Mouse (Mus musculus): ENCODE data around the gene Atp9a.

Atp9a gene

DNA sequence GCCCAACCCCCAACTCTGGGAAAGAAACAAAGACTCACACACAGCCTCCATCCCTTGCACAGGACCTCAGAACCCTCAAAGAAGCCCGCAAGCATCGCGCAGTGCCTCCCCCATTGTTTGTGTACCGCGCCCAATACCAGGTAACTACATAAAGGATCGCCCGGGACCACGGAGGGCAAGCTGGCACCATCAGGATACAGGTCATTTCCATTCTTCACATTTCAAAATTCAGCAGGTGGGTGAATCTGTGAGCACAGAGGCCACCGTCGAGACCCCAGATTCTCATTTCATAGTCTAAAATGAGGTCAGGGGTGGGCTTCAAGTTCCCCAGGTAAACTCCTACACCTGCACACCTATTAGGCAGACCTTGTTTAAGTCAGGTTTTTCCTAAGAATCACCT lies 1.7 kb downstream of the Atp9a start:
- in situ Hi-C loops (cut with MboI, MseI), result loop anchor here (5.0 kb wide), 2 partner anchors 78 to 273 kb away; no protein-coding TSS in a partner anchor

DNA sequence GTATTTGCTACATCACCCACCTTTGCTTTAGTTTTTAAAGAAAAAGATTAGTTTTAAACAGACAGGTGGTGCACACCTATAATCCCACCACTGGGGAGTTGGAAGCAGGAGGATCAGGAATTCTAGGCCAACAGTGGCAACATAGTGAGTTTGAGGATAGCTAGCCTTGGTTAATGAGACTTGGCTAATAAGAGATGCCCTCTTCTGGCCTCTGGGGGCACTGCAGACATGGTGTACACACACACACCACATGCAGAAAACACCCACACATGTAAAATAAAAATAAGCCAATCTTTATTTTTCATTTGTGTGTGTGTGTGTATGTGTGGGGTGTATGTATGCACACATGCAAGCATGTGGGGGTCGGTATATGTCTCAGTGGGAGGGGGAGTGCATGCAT lies 3.4 kb downstream of the Atp9a start:
- in situ Hi-C loops (cut with MboI, MseI), result no loop called here

DNA sequence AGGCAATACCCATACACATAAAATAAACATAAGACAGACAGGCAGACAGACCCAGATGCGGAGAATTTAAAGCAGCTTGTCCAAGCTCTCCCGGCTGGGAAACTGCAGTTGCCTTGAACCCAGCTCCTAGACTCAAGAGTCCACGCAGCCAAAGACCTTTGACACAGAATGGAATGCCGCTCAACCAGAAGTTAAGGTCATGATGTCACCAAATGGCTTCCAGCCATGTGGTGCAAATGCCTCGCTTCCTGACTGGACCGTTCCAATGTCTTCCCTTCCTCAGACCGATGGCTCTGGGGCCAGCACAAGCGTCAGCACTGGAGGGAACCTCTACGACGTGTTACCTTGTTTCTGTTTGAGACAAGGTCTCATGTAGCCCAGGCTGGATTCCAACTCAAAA lies 4.3 kb downstream of the Atp9a start:
- in situ Hi-C loops (cut with MboI, MseI), result no loop called here

DNA sequence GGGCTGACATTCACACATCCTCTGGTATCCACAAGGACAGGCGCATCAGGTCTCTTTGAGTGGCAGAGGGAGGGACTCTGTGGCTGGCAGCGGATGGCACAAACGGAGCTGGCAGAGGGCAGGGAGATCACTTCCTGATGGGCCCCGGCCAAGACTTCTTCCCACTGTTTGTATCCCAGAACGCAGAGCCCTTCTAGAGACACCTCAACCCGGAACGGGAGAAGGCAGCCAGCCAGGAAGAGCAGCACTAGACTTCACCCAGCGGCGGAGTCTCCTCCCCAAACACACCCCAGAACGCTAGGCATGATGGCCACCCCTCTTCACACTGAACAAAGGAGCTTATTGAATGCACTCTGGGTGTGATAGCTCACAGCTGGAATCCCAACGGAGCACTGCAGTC lies 8.2 kb downstream of the Atp9a start:
- in situ Hi-C loops (cut with MboI, MseI), result no loop called here

DNA sequence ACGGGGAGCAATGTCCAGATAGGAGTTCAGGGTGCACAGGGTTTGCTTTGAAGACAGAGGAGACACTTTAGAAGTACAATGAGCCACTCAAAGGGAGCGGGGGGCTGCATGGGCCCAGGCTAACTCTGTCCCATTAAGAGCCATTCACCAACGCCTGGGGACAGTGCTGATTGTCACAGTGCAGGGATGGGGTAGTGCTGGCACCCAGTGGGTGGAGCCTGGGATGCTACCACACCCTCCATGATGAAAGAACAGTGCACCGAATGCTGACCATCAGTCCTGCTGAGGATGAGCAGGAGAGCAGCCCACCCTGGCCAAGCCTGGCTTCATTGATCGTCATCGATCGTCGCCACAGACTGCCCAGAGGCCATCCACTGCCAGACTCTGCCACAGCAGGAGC lies 11.0 kb downstream of the Atp9a start:
- in situ Hi-C loops (cut with MboI, MseI), result no loop called here

DNA sequence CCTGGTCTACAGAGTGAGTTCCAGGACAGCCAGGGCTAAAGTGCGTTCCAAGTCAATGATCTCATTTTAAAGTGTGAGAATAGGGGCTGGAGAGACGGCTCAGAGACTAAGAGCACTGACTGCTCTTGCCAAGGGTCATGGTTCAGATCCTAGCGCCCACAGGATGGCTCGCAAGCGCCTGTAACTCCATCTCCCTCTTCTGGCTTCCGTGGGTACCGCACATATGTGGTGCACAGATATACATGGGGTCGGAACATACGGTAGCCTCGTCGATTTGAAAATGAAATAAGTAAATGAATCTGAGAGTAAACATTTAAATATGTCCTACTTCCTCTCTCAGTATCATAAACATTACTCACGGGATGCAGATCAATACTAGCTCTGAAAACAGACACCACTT lies 12.5 kb downstream of the Atp9a start:
- in situ Hi-C loops (cut with MboI, MseI), result no loop called here

DNA sequence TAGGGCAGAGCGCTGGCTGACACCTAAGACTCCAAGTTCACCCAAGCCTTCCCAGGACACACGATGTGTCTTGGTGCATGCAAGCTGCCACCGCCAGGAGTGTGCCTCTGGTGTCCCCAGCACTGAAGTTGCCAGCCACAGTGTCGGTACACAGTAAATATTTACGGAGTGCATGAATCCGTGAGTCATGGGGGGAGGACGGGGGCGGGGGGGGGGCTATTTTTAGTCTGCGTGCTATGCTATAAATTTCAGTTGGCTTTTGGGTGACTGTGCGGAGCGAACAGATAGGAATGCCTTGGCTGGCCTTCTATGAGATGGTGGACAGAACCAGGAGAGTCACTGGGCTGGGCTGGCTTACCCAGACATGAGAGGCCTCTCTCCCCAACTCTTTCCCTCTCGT lies 14.2 kb downstream of the Atp9a start:
- in situ Hi-C loops (cut with MboI, MseI), result no loop called here

DNA sequence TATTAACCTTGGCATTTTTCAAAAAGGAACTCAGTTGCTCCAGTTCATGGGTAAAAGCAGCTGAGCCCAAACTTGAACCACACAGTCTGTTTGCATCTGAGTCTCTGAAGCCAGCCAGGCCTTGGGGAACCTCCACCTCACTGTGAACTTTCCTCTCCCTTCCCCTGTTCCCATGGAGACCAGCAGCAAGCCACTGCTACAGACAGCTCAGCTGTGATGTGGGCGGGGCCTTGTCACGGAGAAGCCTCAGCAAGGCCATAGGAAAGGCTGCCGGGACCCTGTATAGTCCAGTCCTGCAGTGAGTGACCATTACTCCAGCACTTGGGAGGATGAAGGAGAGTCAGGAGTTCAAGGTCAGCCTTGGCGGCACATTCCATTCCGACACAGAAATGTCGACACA lies 16.2 kb downstream of the Atp9a start:
- in situ Hi-C loops (cut with MboI, MseI), result no loop called here

DNA sequence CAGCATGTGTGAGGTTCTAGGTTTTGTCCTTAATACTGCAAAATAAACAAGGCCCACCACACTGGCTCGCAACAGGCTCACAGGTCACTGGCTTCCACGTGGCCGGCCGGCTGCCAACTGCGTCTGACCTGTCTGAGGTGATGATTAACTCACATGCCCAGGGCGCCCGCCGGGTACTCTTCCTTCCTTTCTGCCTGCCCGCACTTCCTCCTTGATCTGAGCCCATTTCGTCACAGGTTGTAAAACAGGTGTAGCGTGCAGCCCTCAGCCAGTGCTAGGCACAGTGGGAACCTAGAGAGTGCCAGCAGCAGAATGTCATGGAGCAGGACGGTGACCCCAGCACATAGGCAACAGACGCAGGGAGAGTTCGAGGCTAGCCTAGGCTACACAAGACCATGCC lies 20.9 kb downstream of the Atp9a start:
- in situ Hi-C loops (cut with MboI, MseI), result no loop called here

DNA sequence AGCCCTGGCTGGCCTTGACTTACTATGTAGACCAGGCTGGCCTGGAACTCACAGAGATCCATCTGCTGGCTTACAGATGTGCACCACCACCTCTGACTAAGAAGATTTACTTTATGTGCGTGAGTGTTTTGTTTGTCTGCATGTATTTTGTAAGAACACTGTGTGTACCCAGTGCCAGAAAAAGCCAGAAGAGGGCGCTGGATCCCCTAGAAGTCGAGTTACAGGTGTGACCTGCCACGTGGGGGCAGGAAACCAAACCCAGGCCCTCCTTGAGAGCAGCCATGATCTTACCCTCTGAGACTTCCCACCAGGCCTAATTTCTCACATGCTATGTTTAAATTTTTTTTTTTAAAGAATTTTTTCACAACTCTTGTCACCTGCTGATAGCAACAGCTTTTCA lies 22.5 kb downstream of the Atp9a start:
- in situ Hi-C loops (cut with MboI, MseI), result no loop called here

DNA sequence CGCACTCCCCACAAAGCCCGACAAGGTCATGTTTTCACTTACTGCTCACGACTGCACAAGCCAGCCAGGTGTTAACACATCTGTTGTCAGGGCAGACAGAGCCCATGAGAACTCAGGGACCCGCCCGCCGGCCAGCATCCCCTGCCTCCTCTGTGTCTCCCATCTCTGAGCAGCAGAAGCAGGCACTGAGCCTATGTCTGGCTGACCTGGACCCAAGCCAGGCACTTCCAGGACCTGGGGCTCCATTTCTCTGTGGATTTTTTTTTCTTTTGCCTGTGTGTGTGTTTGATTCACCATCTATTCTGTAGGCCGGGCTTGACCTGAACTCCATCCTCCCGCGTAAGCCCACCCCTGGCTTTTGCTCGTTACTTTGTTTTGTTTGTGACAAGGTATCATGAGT lies 23.5 kb downstream of the Atp9a start:
- in situ Hi-C loops (cut with MboI, MseI), result no loop called here

DNA sequence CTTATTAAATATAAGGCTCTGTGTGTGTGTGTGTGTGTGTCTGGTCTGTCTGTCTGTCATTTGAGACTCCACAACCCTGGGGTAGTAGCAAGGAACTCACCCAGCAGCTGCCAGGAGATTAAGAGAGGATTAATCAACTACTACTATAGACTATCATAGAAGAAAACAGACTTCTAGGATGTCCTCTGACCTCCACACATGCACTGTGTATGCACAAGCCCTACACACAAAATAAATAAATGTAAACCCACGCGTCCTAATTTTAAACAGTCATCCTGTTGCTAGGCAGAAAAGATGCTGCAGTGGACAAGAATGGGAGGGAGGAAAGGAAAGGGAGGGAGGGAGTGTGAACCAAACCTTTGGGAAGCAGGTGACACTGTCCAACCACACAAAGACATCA lies 23.9 kb downstream of the Atp9a start:
- in situ Hi-C loops (cut with MboI, MseI), result no loop called here

DNA sequence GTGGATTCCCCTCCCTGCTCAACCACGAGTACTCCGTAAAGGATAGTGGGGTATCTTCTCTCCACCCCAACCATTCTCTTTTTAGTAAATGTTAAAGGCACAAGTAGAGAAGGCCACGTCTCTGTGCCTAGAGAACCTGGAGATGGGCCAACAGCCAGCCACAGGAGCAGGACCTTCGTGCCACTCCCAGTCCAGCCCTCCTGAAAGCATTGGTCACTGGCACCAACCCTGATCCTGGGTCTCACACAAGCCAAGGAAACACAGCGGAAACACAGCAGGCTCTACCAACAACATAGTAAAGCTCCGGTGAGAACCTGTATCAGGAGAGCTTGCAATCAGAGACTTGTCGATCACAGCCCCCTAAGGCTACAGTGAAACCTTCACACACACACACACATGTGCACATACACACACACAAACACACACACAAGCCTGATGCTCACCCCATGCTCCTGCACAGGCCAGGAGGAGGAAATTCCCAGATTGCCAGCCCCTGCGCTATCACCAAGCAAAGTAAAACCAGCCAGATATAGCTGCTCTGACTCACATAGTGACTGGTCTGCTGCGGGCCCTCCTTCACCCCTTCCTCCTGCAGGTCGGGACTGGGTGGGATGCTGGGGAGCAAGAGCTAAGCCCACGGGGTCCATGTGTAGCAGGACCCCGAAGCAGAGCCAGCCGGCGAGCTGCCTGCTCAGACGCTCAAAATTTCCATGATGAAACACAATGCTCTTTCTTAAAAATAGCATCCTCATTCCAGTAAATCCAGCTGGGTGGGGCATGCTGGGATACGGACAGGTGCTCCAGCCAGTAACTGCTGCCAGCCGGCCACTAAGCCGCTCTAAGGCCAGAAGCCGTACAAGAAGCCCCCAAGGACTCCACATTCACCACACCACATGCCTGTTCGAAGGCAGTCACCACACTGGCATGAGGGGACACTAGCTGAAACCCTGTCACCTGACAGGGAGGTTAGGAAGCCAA lies 29.7 kb downstream of the Atp9a start:
- in situ Hi-C loops (cut with MboI, MseI), result no loop called here

DNA sequence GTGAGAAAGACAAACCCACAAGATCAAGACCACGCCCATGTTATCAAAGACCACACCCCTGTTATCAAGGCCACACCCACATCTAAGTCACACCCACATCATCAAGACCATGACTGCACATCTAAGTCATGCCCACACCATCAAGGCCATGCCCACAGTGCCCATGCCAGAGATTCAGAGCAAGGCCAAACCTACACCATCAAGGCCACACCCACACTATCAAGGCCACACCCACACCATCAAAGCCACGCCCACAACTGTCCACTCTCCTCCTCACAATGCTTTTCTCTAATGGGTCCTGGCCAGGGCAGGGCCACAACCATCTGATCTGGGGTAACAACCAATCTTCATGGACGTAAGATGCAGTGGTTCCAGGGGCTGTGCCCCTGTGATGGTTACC lies 31.2 kb downstream of the Atp9a start:
- in situ Hi-C loops (cut with MboI, MseI), result no loop called here

DNA sequence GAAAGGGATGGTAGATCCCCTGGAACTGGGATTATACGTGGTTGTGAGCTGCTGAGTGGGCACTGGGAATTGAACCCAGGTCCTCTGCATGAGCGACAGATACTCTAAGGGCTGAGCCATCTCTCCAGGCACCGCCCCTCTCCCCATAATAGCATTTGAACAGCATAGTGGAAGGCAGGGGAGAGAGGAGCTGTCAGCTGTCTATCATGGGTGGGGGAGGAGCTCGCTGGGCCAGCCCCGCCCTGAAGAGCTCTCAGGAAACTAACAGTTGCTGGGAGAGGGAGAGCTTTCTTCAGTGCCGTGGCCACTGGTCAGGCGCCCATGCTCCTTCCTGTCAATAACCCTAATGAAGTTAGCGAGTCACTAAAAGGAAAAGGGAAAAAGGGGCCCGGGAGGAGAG lies 34.4 kb downstream of the Atp9a start:
- in situ Hi-C loops (cut with MboI, MseI), result no loop called here

DNA sequence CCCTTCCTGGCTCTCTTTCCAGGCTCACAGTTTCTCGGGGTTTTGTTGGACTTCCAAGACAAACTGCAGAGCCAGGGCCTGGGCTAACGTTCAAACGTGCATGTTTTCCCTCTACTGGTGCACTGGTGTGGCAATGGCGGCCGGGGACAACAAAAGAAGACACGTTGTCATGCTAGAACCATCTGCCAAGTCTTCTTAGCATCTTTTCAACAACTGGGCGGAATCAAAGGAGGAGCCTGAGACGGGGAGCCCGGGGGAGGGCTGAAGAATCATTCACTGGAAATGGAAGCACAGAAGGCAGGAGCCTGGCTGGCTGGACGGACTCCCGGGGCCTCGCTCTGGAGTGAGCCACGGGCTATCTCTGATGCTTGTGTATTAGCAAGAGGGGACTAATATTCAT lies 39.9 kb downstream of the Atp9a start:
- in situ Hi-C loops (cut with MboI, MseI), result no loop called here

DNA sequence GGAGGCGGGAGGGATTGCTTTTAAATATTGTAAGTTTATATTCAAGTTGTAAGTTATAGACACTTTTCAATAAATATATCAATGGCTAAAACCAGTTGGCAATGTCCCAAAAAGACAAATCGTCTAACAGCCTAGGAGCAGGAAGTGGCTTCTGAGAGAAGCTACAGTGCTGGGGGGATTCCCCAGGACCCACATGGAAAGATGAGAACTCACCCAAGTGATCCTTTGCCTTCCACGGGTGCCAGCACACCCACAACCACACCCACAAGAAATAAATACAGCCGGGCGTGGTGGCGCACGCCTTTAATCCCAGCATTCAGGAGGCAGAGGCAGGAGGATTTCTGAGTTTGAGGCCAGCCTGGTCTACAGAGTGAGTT lies 47.2 kb downstream of the Atp9a start:
- in situ Hi-C loops (cut with MboI, MseI), result no loop called here

DNA sequence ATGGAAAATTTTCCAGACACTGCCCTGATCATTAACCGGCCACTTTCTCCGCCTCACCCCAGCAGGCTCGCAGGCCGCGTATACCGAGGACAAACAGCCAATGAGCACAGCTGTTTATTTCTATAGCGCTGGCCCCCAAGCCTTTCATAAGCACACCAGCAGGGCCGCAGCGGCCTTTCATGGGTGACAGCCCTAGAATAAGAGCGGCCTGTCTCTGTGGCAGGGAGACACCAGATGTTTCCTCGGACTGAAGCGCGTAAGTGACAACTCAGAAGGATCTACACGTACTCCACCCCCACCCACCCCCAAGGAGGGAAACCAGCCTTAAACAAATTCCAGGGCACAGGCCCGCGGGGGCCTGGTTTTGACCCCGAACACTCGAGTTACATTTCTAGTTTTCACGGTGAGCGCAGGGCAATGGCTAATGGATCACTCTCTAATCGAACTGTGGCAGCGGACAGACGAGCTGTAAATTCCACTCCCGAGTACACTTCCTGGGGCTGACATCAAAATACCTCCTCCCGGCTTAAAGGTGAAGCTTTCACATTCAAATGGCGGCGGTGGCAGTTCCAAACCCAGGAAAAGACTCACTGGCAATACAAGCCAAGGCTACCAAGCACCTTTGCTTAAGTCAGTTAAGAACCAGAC lies 47.7 kb downstream of the Atp9a start:
- in situ Hi-C loops (cut with MboI, MseI), result no loop called here

DNA sequence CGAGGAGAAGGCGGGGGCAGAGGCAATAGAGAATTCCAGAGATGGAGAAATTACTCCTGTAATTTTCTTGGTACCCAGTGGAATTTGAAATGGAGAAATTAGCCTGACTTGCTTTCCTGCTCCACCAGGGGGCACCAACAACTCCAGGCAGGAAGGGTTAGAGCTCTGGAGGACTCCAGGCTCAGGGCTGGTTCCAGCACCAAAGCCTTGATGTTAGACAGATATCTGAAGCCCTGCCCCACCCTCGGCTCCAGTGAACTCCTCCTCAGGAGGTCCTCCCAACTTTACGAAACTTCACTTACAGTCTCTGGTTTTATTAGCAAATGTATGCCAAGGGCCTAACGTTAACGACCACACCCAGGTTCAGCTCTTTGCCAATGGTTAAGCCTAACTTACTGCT lies 50.4 kb downstream of the Atp9a start:
- in situ Hi-C loops (cut with MboI, MseI), result no loop called here

DNA sequence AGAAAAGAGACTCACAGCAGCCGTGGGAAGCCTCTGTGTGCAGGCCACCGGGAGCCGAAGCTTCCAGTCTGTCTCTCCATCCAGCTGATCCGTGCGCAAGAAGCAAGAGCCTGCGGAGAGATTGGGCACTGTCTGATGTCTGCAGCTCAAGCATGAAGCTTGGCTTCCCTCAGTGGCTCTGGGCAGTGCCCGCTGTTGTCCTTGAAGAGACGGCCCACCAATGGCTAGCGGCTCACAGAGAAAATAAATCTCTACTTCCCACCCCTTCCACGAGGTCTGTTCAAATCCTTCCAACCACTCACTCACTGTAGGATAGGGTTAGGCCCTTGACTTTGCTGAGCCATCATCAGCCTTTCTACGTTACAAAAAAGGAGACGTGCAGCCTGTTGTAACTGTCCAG lies 54.9 kb downstream of the Atp9a start:
- in situ Hi-C loops (cut with MboI, MseI), result no loop called here

DNA sequence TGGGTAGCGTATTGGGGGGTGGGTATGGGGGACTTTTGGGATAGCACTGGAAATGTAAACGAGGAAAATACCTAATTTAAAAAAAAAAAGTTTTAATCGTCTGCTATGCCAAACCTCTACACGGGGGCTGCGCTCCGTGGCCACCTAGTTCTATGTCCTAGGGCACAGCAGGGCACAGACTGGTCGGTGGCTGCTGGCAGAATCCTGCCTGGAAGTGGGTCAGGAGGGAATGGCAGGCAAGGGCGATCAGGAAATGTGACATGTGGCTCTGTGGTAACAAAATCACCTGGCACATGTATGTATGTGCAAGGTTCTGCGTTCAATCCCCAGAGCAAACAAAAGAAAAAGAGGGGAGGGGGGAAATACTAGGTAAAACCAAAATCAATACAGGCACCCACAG lies 56.3 kb downstream of the Atp9a start:
- in situ Hi-C loops (cut with MboI, MseI), result no loop called here

DNA sequence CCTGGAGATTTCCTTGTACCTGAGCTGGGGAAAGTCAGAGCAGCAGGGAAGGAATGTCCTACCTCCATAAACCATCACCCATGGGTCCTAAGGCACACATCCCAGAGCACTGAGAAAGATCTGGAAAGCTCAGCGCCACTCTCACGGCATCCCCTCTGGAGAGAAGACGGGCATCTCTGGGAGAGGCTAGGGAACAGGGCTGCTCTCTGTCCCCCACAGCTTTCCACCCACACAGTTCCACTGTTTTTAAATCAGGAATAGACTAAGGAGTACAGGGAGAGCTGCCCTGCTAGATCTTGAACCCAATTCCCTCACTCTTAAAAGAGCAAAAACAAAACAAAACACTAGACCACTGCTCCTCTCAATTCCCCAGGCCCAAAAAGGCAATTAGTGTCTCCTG lies 57.5 kb downstream of the Atp9a start:
- in situ Hi-C loops (cut with MboI, MseI), result no loop called here

DNA sequence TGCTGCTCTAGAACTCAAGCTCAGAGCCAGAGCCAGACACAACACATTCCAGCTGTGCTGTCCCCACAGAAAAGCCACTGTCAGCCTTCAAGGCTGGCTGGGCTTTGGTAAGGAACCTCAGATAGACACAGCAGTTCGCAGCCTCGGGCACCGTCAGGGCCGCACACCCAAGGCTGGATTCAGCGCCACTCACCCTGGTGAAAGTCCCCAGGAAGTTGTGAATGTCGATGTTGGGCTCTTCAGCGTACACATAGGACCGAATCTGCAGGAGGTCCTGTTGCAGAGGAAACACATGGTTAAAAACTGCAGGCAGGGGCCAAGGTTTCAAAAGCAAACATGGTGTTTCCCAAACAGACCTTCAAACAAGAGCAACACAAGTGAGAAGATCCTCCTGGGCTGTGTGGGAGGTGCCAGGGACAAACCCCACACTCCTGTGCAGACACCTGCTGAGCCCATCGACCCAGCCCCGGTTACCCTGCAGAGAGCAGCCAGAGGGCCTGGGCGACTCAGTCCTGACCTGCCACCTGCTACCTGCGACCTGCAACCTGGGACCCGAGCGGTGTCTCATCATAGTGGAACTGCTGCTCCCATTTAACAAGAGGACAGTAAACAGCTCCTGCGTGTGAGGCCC lies 58.6 kb downstream of the Atp9a start:
- in situ Hi-C loops (cut with MboI, MseI), result no loop called here
